Mouse (Mus musculus) ovary, postnatal 14 days (tissue): ENCODE measurements around the gene Ccnh.
"Not testable (repeated sequence)": the region's sequence is repeated elsewhere in the genome, so short reads cannot be mapped to it uniquely, and the experiment has no call there.

Source experiments
- DNase-seq: peaks from one replicate; pipeline ENCODE4 v3.0.0; 2022; ENCODE audit warnings: low spot score

The Ccnh gene

DNA sequence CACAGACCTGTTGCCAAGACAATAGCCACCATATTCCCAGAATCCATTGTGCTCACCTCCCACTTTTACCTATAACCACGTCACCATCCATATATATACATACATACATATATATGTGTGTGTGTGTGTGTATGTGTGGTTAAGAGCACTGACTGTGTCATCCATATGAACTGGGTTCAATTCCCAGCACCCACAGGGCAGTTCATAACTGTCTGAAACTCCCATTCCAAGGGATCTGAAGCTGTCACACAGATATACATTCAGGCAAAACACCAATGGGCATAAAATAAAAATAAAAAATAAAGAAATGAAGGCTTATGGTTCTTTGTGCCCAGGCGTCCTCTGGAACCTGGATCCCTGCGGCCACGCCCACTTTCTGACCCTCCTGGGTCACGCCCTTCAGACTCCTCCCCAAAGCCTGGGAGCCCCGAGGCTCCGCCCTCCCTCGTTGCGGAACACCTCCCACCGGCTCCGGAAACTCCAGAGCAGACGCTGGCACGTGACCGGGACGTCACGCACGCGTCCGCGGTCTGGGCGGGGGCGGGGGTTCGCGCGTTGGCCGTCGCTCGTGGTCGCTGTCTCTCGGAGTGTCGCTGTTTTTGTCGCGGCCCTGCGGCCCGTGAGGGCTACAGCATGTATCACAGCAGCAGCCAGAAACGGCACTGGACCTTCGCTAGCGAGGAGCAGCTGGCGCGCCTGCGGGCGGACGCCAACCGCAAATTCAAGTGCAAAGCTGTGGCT is at the start of gene Ccnh:
Gene Ccnh, plus strand, starts transcription at position 506 of the 741 bp plus-strand sequence.
- peak; percentile 85 for DNase-seq

DNA sequence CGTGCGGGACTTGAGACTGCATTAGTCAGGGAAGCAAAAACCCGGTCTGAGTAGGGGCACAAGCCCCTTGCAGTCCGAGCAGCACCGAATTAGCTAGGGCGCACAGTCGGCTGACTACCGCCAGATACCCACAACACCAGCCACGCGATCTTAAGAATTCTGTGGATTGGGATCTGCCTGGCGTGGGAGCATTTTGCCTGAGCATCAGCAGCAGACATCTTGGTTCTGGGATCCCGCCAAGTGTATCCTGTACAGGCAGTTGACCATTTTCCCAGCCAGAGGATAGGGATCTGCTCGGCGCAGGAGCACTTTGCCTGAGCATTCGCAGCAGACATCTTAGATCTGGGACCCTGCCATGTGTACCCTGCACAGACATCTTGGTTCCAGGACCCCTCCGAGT is 45.8 kb upstream of the Ccnh start:
- DNase-seq, result not testable (repeated sequence)

DNA sequence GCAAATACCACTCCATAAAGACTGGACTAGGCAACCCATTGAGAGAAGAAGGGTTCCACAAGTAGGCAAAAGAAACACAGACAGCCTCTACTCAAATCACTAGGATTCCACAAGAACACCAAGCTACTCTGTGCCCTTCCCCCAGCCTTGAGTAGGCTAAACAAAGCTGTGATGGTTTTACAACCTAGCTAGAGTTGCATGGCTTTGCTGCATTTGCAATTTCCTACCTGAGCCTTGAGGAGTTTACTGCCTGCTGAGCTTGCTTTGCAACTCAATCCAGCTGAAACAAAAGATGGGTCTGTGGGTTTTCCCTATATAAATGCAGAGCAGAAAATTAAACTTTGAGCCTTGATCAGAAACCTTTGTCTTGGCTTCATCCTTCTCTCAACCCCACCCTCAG is 42.7 kb upstream of the Ccnh start:
- DNase-seq, result no peak

DNA sequence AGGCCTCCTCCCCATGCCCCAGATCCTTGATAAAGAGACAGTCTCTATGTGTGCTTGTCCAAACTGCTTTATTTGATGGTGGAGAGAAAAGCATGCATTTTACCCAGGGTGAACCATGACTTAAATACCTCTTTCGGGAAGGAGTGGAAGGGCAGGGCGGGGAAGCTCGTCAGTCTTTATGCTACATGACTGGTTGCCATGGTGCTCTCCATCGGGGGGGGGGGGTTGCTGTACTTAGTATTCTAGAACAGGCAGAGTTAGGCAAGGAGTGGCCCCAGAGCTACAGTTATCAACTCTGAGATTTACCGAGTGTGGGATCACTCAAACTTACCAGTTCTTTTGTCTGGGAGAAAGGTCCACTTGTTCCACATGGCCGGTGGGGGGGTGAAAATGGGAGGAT is 34.5 kb upstream of the Ccnh start:
- no peak for DNase-seq

DNA sequence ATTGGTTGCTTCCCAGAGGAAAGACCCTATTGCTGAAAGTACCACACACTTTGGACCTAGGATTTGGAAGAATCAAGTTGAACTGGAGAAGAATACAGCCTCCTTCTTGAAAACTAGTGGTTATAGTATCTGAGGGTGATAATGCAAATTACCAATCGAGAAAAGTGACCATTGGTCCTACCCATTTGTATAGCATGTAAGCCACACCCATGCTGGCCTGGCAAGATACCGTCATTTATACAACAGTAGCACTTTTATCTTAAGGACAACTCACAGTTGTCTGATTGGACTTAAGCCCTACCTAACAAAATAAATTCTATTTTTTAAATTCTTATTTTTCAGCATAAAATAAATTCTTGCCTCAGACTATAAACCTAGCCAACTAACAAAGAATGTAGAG is 29.2 kb upstream of the Ccnh start:
- DNase-seq, result no peak

DNA sequence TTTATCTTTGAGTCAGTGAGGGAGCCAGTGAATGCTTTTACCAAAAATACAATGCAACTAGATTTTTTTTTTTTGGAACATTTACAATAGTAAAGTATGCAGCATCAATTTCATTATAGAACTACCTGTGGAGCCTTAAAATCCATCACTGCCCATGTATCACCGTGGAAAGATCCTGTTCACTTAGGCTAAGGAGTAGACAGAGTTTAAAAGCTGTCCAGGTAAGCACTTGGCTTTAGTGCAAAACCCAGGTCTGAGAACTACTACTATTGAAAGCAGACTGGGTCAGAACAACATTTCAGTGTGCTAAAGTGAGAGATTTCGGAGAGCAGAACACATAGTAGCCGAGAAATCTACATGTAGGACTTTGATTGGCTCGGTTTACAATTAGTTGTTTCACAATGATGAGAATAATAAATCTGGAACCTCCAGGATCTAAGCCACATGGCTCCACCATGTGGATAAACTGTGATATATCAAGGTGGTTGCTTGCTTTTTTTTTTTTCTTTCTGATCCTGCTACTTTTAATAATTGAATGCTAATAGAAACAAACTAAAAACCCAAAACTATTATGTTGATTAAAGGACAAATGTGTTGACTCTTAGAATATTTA is 24.6 kb upstream of the Ccnh start:
- DNase-seq, result no peak

DNA sequence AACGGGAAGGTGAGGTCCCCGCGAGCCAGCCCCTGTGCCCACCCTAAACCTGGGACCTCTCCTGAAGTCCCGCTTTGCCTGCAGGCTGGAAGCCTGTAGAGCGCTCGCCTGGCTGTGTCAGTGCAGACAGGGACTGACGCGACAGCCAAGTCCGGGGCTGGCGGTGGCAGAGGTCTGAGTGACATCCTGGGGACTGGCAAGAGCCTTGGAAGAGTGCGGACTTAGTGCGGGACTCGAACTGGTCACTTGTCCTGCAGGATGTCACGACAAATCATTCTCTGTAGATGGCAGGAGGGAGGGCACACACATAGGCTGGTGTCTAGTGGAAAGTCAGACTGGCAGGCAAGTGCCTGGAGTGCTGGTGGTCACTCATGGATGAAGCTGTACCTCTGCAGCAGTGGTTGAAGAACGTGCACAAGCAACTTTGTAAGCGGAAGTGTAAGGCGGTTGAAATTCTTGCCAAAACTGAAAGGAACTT is 475 bp downstream of the Ccnh start:
- no peak for DNase-seq

DNA sequence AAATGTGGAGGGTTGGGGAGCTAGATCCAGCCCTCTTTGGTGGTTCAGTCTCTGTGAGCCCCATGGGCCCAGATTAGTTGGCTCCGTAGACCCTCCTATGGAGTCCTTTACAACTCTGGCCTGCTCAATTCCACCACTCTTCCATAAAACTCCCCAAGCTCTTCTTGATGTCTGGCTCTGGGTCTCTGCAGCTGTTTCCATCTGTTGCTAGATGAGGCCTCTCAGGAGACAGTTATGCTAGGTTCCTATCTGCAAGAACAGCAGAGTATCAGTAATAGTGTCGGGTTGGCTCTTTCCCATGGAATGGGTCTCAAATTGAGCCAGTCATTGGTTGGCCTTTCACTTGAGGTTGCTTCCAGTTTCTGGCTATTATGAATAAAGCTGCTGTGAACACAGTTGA is 2.0 kb downstream of the Ccnh start:
- DNase-seq, result no peak

DNA sequence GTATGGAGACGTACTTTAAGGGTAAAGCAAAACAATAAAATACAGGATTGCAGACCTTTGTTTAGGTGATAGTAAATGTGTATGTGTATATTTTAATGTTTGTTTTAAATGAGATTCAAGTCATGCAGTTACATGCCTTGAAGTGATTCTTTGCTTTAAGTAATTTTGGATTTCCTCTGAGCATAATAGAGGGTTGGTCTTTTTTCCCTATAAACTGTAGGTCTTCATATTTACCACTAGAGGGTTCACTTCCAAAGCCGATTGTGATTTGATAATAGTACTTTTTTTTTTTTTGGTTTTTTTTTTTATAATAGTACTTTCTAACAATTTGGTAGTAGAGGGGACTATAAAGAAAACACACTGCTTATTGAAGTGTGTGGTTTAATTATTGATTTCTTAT is 18.3 kb downstream of the Ccnh start:
- DNase-seq, result no peak

DNA sequence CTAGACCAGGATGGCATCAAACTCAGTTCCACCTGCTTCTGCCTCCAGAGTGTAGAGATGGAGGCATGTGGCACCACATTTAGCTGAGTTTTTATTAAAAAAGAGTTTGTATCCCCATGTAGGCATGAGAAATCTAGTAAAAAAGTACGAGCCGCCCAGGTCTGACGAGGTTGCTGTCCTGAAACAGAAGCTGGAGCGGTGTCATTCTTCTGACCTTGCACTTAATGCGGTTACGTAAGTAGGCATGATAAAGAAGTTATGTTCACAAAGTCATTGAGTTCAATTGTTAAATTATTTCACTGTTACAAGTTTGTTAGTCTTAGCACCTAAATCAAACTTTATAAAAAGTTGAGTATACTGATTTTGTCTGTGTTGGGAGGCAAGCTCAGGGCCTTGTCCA is 19.4 kb downstream of the Ccnh start:
- DNase-seq, result no peak

DNA sequence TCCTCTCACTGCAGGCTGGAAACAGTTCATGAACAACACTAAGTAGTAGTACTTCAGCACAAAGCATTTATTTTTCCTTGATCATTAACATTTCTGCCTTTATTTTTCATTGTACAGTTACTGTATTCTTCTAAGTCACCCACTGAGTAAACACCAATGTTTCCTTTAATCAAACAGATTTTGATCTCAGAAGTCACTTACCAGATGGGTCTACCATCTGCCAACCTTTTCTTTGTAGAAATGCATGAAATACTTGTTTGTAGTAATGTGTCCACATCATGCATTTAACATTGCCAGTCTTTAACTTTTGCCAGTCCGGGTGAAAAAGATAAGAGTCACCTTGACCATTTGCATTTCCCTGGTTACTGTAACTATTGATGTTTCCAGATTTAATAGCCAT is 21.1 kb downstream of the Ccnh start:
- DNase-seq, result no peak

DNA sequence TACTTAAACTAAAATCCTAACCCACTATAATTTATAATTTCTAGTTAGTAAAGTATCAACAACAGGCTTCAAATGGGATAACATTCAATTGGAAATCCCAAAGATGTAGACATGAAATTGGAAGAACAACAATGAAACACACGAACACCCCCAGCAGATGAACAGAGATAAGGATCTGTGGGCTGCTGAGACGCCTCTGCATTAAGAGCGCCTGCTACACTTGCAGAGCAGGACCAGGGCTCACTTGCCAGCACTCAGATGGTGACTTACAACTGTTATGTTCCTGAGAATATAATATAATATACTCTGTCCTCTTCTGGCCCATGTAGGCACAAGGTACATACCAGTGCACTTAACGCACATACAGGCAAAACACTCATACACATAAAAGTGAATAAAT is 29.4 kb downstream of the Ccnh start:
- DNase-seq, result no peak

DNA sequence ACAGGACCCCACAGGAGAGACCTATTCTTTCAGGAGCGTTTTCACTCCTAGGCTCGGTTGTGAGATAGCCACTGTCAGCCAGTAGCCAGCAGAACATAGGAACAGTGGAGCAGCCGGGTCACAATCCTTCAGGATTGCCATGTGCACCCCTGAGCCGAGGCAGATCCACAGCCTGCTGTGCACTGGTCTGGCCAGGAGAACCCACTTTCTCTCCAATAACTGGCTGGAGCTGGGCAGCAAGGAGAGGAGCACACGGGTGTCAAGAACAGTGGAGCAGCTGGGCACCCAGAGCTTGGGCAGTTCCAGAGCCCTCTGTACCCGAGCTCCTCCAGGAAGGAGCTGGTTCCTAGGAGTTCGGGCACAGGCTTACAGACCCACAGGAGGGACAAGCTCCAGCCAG is 49.6 kb downstream of the Ccnh start:
- no peak for DNase-seq
